Mouse (Mus musculus): ENCODE data around the gene Auts2. TPM values are rescaled to one million over a fixed set of nuclear protein-coding genes. Genes with fewer than 3 reads are reported as not detected.

The Auts2 gene
- polyA plus RNA-seq, 1 experiment from 2014 or later: 1.0 TPM

DNA sequence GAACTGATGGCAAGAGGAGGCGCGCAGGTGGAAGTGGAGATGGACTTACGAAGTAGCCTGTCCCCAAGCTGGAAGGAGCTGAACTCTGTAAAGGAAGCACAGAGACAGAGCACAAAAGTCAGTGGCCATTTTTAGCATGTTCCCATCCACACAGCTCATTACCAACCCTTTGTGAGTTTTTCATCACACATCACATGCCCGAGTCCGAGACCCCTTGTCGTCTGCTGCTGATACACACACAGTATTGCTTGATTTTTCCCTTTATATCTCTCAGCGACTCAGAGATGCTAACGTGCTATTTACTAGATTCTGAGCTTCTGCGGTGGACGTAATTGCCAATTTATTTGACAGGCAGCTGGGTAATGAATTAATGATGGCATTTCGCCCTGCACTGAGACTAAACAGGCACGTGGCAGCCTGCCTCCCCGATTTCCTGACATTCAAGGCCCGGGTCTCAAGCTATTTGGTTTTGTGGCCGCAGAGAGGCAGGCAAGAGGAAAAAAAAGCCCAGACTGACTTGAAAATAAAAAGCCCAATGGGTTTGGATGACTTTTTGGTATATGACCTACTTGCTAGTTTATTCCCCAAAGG lies 512.1 kb downstream of the Auts2 start:
- TF ChIP-seq EP300 (IDR thresholded peaks at IDR 0.05; ENCODE audit: low read depth) (no peak), CTCF (IDR thresholded peaks at IDR 0.05; ENCODE audit: low read depth) (no peak)
- WGBS (ENCODE audit: insufficient replicate concordance): 75% methylated on average over 15 of the region's 15 CpGs
- H3K27me3 ChIP-seq (ENCODE audit: insufficient read depth, low read length): no peaks in the 10 kb centered on the region
- H3K4me3 ChIP-seq (ENCODE audit: low read depth, low read length): no peak overlapping the region
- H3K4me1 ChIP-seq (ENCODE audit: insufficient read depth): peaks cover 4% of the 10 kb centered on the region; the same call in 1 of the 2 replicates
- H3K27ac ChIP-seq (ENCODE audit: low read depth): no peak overlapping the region
- no peak overlapping the region for H3K9ac ChIP-seq (replicated peaks)
- no peaks in the 10 kb centered on the region for H3K9me3 ChIP-seq (ENCODE audit: low read length)
- ATAC-seq (no peak), DNase-seq (no peak)
- no peaks in the 10 kb centered on the region for H3K36me3 ChIP-seq (replicated peaks; ENCODE audit: insufficient read depth, low read length)
- no peak overlapping the region for H3K4me2 ChIP-seq (ENCODE audit: low read depth, low read length)

- Histone ChIP-seq H3K4me3 (ENCODE audit: low read depth, low read length) (no peak overlapping the region), H3K36me3 (replicated peaks; ENCODE audit: insufficient read depth, low read length) (no peaks in the 10 kb centered on the region), H3K9me3 (ENCODE audit: low read length) (no peaks in the 10 kb centered on the region), H3K4me2 (ENCODE audit: low read depth, low read length) (no peak overlapping the region), H3K27me3 (ENCODE audit: insufficient read depth, low read length) (no peaks in the 10 kb centered on the region), H3K4me1 (ENCODE audit: insufficient read depth) (peaks cover 4% of the 10 kb centered on the region; the same call in 1 of the 2 replicates), H3K9ac (replicated peaks) (no peak overlapping the region), H3K27ac (ENCODE audit: low read depth) (no peak overlapping the region)
- ATAC-seq (no peak), DNase-seq (no peak)
- TF ChIP-seq CTCF (IDR thresholded peaks at IDR 0.05; ENCODE audit: low read depth) (no peak), EP300 (IDR thresholded peaks at IDR 0.05; ENCODE audit: low read depth) (no peak)
- 85% methylated on average over 11 of the region's 11 CpGs for WGBS (ENCODE audit: insufficient replicate concordance)
Measured at GRCm38 (mm10) chr5:132029638-132030037, 513.5 kb downstream of the Auts2 start.

DNA sequence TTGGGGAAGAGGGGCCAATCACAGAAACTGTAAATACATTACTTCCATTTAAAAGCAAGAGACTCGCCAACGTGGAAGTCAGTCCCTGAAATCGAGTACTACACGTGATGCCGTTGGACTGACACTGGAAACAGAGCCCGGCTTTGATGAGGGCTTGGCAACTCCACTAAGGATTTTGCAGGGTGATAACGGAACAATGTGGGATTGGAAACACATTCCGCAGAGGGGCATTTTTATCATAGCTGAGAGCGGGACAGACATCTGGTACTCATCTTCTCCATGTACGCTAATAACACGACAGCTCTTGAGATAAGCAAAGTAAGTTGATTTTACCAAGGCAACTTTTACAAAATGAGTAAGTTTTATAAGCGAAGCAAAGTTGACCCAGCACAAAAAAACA lies 514.1 kb downstream of the Auts2 start:
- ATAC-seq (no peak), DNase-seq (no peak)
- no peaks in the 10 kb centered on the region for H3K27me3 ChIP-seq (ENCODE audit: insufficient read depth, low read length)

GRCm38 (mm10) chr5:132027859-132028498 lies 515.2 kb downstream of the Auts2 start:
- 65% methylated on average over 5 of the region's 5 CpGs for WGBS (ENCODE audit: insufficient replicate concordance)
- H3K4me2 ChIP-seq (ENCODE audit: low read depth, low read length): no peak overlapping the region
- no peak overlapping the region for H3K4me3 ChIP-seq (ENCODE audit: low read depth, low read length)
- no peak for TF ChIP-seq EP300 (IDR thresholded peaks at IDR 0.05; ENCODE audit: low read depth)
- TF ChIP-seq CTCF (IDR thresholded peaks at IDR 0.05; ENCODE audit: low read depth): no peak
- no peaks in the 10 kb centered on the region for H3K9me3 ChIP-seq (ENCODE audit: low read length)
- ATAC-seq (no peak), DNase-seq (no peak)
- H3K27me3 ChIP-seq (ENCODE audit: insufficient read depth, low read length): no peaks in the 10 kb centered on the region
- H3K9ac ChIP-seq (replicated peaks): no peak overlapping the region
- no peaks in the 10 kb centered on the region for H3K36me3 ChIP-seq (replicated peaks; ENCODE audit: insufficient read depth, low read length)
- peaks cover 4% of the 10 kb centered on the region; the same call in 1 of the 2 replicates for H3K4me1 ChIP-seq (ENCODE audit: insufficient read depth)
- H3K27ac ChIP-seq (ENCODE audit: low read depth): no peak overlapping the region

More for the DNA sequence above, 514.1 kb downstream of the Auts2 start:
- Histone ChIP-seq H3K36me3 (replicated peaks; ENCODE audit: insufficient read depth, low read length) (no peaks in the 10 kb centered on the region), H3K4me1 (ENCODE audit: insufficient read depth) (peaks cover 4% of the 10 kb centered on the region; the same call in 1 of the 2 replicates), H3K9ac (replicated peaks) (no peak overlapping the region), H3K27ac (ENCODE audit: low read depth) (no peak overlapping the region), H3K9me3 (ENCODE audit: low read length) (no peaks in the 10 kb centered on the region), H3K4me3 (ENCODE audit: low read depth, low read length) (no peak overlapping the region), H3K4me2 (ENCODE audit: low read depth, low read length) (no peak overlapping the region)
- TF ChIP-seq EP300 (IDR thresholded peaks at IDR 0.05; ENCODE audit: low read depth) (no peak), CTCF (IDR thresholded peaks at IDR 0.05; ENCODE audit: low read depth) (no peak)
- 79% methylated on average over 12 of the region's 12 CpGs for WGBS (ENCODE audit: insufficient replicate concordance)

- 85% methylated on average over 7 of the region's 7 CpGs for WGBS (ENCODE audit: insufficient replicate concordance)
- ATAC-seq: no peak
- no peaks in the 10 kb centered on the region for H3K9me3 ChIP-seq (ENCODE audit: low read length)
- H3K27me3 ChIP-seq (ENCODE audit: insufficient read depth, low read length): no peaks in the 10 kb centered on the region
- TF ChIP-seq CTCF (IDR thresholded peaks at IDR 0.05; ENCODE audit: low read depth): no peak
- no peak for TF ChIP-seq EP300 (IDR thresholded peaks at IDR 0.05; ENCODE audit: low read depth)
- DNase-seq: no peak
- H3K9ac ChIP-seq (replicated peaks): no peak overlapping the region
- H3K4me1 ChIP-seq (ENCODE audit: insufficient read depth): no peaks in the 10 kb centered on the region
- no peak overlapping the region for H3K4me2 ChIP-seq (ENCODE audit: low read depth, low read length)
- H3K27ac ChIP-seq (ENCODE audit: low read depth): no peak overlapping the region
- no peaks in the 10 kb centered on the region for H3K36me3 ChIP-seq (replicated peaks; ENCODE audit: insufficient read depth, low read length)
- H3K4me3 ChIP-seq (ENCODE audit: low read depth, low read length): no peak overlapping the region
Measured at GRCm38 (mm10) chr5:132013296-132013695, 529.8 kb downstream of the Auts2 start.

- Histone ChIP-seq H3K9me3 (ENCODE audit: low read length) (no peaks in the 10 kb centered on the region), H3K4me2 (ENCODE audit: low read depth, low read length) (no peak overlapping the region), H3K9ac (replicated peaks) (no peak overlapping the region), H3K4me3 (ENCODE audit: low read depth, low read length) (no peak overlapping the region), H3K4me1 (ENCODE audit: insufficient read depth) (no peaks in the 10 kb centered on the region), H3K36me3 (replicated peaks; ENCODE audit: insufficient read depth, low read length) (no peaks in the 10 kb centered on the region), H3K27ac (ENCODE audit: low read depth) (no peak overlapping the region), H3K27me3 (ENCODE audit: insufficient read depth, low read length) (no peaks in the 10 kb centered on the region)
- DNase-seq (no peak), ATAC-seq (no peak)
- TF ChIP-seq CTCF (IDR thresholded peaks at IDR 0.05; ENCODE audit: low read depth) (no peak), EP300 (IDR thresholded peaks at IDR 0.05; ENCODE audit: low read depth) (no peak)
Measured at GRCm38 (mm10) chr5:132011795-132012194, 531.3 kb downstream of the Auts2 start.
